Mouse (Mus musculus): ENCODE results near the gene Slc4a4. TPM values are rescaled to one million over a fixed set of nuclear protein-coding genes. Genes with fewer than 3 reads are reported as not detected.
"Not testable (repeated sequence)": the region's sequence is repeated elsewhere in the genome, so short reads cannot be mapped to it uniquely, and the experiment has no call there.

Gene Slc4a4
- total RNA-seq, 4 experiments from 2014 or later = 20.2 to 38.8 (median 23.6) TPM

DNA sequence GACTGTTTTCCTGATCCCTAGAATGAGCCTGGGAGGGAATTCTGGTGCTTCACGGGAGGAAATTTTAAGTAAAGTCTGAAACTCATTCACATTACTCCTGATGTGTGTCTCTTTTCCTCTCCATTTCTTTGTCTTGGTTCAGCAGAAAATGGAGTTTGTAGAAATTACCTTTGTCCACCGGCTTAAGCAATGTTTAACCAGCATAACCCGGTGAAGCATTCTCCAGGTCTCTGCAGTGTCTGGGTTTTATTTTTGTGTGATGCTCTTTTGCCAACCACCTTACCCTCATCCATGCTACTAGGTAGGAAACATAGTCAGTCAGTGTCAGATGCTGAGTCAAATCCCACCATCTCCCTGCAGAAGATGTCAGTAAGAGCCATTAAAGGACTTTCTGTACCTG is 183.4 kb downstream of the Slc4a4 start:
- no peak for DNase-seq (ENCODE audit: low spot score in 2 of 2)

DNA sequence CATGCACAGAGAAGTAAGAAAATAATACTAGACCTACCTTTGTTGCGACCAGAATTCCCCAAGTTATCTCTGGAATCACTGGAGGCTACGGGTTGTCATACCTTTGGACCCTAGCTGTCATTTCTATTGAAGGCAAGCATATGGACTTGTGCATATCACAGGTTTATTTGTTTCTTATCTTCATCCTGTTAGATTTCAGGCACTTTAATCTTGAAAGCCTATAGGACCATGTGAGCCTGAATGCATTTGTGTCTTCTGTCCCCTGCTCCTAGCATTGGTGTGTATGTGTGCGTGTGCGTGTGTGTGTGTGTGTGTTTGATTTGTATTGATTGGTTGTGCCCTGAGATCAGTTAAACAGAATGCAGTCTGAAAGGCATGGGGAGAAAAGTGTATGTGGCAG is 185.3 kb downstream of the Slc4a4 start:
- no peak for DNase-seq (ENCODE audit: low spot score in 2 of 2)

DNA sequence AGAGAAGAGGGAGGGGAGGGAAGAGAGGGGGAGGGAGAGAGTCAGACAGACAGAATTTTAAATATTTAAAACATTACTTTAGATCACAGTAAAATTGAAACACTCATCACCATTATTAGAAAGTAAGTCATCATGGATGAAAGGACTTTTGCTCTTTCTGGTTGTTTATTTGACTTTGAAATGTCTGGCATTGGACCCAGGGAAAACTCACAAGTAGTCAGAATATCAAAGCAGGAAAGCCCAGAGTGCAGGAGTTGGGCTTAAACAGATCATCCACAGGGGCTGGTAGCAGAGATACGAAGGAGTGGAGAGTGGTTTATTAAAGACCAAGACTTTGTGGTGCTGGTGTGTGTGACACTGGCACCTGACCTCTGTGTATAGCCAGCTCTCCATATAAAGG is 191.1 kb downstream of the Slc4a4 start:
- DNase-seq (ENCODE audit: low spot score in 2 of 2) = no peak

DNA sequence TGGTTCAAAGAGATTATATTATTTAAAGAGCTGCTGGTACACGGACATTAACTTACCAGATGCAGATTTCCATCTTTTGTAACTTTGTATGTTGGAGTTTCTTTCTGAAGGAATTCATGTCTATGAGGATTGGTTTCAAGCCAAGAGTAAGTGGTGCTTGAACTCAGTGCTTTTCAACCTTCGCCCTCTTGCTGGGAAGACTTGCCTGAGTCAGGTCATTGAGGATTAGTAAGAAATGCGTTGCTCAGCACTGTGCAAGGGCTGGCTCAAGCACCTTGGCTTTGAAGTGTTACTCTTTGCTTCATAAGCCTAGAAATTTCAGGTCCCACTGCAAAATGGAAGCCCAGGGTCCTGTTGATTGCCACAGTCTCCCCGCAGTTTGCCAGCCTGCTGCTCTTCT is 196.9 kb downstream of the Slc4a4 start:
- no peak for DNase-seq (ENCODE audit: low spot score in 2 of 2)

DNA sequence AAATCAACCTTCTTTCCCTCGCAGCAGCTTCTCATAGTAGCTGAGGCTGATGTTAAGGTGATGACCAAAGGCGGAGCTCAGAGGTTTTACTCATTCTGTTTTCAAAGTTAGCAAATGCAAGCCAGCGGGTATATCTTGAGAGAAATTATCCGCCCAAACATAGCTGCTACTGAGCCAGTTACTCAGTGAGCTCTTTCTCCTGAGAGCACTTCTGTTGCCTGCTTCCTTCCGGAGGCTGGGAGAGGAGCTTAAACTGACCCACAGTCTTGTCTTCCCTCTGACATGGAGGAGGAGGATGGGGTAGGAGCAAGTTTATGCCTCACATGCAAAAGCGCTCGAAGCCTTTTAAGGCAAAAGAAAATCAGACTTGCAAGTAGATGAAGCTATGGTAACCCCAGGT is 201.3 kb downstream of the Slc4a4 start:
- DNase-seq (ENCODE audit: low spot score in 2 of 2) = no peak

DNA sequence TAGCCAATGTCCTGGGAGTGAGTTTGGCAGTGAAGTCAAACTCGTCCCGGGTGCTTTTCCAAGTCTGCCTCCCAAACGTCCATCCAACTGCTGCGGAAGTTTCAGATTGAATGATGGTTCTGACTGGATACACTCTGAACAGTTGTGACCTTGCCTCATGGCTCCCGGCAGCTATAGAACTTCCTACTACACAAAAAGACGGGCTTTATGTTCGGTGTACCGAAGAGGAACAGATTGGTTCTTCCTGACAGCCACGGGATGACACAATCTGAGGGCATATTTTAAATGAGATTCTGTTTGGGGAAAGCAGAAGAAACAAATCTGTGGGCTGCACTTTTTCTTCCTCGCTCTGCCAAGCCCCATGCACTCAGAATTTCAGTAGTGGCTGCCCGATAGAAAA is 201.8 kb downstream of the Slc4a4 start:
- no peak for DNase-seq (ENCODE audit: low spot score in 2 of 2)

DNA sequence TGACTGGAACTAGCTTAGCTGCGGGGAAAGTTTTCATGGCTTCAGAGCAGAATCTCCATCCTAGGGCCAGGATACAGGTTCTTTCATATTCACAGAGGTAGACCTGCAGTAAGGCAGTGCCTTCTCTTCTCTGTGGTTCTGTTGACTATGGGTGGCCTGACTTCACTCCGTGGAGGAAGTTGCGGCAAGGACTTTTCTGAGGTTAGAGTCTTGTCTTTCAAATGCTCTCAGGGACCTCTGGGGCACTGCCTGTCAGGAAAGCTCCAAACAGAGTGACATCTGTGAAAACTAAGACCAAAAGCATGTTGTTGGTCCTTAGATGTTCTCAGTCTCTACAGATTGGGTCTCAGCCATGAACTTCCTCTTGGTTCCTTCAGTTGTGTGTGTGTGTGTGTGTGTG is 203.5 kb downstream of the Slc4a4 start:
- no peak for DNase-seq (ENCODE audit: low spot score in 2 of 2)

DNA sequence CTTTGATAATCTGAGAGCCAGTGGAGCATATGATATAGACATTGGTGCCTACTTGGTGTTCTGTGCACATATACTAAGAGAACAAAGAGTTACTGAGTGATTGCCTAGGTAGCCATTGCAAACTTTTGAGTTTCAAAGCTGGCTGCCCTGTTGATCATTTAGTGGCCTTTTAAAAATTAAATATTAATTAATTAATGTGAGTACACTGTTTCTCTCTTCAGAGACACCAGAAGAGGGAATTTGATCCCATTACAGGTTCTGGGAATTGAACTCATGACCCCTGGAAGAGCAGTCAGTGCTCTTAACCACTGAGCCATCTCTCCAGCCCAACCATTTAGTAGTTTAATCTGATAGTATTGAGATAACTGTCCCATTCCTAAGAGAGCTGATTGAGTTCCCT is 209.8 kb downstream of the Slc4a4 start:
- DNase-seq (ENCODE audit: low spot score in 2 of 2) = no peak

DNA sequence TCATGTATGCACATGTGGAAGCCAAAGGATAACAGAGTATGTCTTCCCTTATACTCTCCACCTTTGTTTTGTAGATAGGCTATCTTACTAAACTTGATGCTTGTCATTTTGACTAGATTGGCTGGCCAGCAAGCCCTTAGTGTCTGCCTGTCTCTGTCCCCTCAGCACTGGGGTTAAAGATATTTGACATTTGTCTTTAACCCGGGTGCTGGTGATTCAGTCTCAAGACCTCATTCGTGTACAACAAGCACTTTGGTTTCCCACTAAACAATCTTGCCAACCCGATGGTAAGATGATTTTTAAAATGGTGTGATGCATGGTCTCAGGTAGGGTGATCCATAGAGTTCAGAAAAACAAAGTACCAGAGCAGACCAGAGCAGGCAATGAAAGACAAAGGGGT is 210.7 kb downstream of the Slc4a4 start:
- DNase-seq (ENCODE audit: low spot score in 2 of 2) = no peak

DNA sequence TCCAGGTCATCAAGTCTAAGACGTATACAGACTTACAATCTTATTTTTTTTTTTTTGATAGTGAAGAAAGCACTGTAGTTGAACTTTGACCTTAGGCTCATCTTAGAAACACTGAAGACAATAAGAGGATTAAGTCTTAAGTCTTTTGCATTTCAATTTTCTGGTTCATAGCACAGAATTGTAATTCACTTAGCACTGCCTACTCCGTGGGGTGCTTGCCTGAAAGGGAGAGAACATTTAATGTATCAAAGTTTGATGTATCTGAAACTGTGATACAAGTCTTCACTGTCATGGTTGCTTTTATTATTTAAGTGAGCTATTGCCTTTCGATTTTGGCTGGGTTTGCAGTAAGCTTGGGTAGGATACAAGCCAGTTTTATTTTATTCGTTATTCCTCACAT is 211.5 kb downstream of the Slc4a4 start:
- no peak for DNase-seq (ENCODE audit: low spot score in 2 of 2)

DNA sequence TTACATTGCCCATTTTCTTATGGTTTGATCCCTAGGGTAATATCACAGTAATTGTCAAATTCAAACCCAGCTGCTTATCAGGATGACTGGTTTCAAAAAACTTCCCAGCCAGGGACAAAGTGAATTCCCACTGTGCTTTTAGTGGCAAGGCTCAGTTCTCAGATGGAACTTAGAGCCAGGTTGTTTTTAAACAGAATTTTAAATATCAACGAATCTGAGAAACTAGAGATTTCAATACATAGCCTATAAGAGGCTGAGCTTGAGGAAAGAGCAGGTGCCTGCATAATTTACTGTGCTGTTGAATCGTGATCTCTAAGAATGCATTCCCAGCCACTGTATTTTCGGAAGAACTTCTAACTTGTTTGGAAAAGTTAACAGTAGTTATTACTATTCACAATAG is 213.3 kb downstream of the Slc4a4 start:
- DNase-seq (ENCODE audit: low spot score in 2 of 2) = no peak

DNA sequence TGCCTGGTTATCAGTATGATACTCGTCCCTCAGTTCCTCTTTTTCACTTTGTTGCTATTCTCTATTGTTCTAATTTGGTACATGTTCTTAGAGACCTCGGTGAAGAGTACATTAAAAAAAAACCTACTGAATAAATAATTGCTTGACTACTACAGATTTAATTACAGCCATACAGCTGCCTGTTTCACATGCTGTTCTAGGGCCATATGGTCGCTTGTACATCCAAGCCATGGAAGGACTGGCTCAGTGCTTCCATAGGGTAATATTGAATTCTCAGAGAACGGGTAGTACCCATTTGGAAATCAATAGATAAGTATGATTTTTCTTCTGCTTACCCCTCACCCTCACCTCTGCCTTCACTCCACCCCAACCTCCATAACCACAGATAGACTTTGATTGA is 215.9 kb downstream of the Slc4a4 start:
- DNase-seq (ENCODE audit: low spot score in 2 of 2) = no peak

DNA sequence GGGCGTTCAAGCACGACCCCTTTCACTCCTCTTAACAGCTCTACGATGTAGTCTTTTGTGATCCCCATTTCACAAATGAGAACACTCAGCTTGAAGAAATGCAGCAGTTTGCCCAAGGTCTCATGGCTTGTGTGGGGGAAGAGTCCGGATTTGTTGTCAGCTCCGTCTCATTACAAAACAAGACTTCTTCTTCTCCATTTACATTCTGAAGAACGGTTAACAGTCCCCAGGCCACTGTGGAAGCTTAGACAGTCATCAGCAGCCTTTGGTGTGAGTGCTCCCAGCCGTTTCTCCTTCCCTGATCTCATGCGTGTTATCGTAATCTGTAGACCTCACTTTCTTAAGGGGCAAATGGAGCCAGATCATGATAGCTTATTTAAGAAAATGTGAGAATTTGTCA is 218.7 kb downstream of the Slc4a4 start:
- DNase-seq (ENCODE audit: low spot score in 2 of 2) = no peak

DNA sequence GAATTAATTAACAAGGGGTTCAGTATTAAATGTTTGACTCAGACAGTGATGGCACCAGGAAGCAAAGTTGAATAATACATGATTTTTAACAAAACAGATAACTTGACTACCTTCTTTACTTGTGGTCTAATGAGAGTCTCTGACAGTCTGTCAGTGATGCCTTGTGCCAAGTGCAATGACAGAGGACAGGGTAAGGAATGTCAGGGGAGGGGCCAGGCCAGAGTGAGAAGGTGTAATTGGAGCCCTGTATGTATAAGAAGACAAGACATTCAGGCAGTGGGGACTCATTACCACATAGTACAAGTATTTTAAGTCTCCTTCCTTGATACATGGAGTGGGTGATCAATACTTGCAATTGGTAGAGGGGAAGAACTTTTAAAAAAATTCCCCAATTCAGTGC is 219.6 kb downstream of the Slc4a4 start:
- no peak for DNase-seq (ENCODE audit: low spot score in 2 of 2)

DNA sequence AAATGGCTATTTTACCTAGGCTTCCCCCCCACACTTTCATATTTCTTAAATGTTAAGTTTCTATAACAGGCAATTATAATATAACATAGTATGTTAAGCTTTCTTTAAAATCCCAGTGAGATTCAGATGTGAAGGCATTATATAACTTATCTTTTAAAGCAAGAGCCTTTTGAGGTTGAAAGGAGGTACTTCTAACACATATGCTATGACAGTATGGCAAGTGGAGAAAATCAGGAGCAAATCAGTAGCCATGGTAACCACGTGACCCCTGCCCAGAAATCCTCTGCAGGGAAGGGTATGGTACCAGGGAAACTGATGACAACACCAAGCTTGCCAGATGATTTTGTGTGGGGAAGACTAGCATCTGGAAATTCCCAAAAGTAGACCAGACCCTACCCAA is 222.2 kb downstream of the Slc4a4 start:
- no peak for DNase-seq (ENCODE audit: low spot score in 2 of 2)

DNA sequence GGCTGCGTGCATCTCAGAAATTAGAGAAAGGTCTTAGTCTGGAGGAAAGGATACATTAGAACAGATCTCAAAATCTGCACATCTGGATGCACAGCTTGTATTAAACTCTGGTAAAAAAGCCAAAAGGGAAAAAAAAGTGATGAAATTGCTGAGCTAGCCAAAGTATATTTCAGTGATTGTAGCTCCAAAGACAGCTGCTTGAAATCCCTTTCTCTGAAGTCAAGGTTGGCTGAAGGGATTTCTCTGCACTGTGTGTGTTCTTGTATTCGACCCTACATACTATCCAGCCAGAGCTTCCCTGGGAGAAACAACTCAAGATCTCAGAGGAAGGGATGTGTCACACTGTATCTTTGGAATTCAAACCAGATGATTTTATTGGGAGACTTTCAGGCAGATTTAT is 223.2 kb downstream of the Slc4a4 start:
- DNase-seq (ENCODE audit: low spot score in 2 of 2) = no peak

DNA sequence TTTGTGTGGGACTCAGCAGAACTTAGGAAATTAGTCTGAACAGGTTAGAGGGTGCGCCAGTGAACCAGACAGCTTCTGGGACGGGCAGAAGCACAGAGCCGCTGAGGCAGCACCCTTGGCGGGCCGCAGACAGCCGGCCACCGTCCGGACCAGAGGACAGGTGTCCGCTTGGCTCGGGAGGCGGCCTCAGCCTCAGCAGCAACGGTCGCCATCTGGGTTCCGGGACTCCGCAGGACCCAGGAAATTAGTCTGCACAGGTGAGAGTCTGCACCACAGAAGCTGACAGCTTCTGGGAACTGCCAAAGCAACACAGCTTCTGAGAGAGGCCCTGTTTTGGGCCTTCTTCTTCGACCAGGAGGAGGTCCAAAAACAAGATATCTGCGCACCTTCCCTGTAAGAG is 225.4 kb downstream of the Slc4a4 start:
- DNase-seq (ENCODE audit: low spot score in 2 of 2) = not testable (repeated sequence)

DNA sequence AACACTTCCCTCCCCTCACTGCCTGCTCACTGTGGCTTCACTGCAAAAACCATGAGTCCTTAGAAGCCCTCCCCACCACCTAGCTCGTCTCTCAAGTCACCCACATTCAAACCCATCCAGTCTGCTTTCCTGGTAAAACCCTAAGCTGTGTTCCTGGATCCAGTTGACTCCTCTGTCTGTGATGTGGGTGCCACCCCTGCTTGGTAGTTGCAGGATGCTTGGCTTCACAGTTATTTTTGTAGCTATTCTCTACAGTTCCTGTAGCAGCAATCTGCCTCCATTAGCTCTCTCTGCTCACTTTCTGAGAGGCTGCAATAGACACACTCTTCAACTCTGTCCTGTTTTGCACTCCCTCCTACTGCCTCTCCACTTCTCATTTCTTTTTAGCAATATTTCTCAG is 234.3 kb downstream of the Slc4a4 start:
- no peak for DNase-seq (ENCODE audit: low spot score in 2 of 2)

DNA sequence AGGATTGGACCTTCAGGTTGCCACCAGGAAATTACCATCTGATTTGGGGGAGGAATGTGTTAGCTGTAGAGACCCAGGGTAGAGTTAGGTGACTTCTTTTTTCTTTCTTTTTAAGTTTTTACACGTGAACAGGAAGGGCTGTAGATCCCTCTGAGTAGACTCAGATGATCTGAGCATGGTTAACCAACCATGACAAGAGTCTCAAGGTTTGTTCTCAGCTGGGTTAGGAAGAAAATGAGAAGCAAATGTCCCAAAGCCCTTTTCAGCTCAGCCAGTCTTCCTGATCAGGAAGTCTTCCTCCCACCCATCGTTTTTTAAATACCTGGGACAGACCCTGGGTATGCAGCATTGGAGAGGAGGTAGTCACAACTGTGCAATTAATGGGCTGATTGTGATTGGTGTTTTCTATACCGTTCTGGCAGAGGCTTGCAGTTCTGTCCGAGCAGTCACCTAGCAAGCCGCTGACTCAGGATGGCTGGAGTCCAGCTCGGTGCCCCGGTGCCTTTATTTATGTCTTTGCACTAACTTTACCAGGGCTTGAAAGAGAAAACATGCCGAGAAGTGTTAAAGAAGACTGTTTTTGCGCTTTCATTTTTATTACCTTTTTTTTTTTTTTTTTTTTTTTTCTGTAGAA is 236.8 kb downstream of the Slc4a4 start:
- DNase-seq (ENCODE audit: low spot score in 2 of 2) = no peak

DNA sequence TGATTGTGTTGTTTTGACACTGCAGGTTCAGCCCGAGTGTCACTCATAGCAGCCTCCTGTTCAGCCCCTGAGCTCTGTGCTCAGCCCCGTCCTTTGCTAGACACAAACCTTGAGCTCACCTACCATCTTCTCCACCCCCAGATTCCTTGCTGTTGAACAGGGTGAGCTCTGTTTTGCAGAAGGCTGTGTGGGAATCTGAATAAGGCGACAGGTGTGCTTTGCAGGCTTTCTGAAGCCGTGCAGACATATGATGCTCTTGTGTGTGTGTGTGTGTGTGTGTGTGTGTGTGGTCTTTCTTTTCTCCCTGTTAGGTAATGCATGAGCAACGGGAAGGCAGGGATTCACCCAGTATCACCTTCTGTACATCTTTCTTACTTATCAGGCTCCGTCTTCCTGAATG is 241.6 kb downstream of the Slc4a4 start:
- no peak for DNase-seq (ENCODE audit: low spot score in 2 of 2)

DNA sequence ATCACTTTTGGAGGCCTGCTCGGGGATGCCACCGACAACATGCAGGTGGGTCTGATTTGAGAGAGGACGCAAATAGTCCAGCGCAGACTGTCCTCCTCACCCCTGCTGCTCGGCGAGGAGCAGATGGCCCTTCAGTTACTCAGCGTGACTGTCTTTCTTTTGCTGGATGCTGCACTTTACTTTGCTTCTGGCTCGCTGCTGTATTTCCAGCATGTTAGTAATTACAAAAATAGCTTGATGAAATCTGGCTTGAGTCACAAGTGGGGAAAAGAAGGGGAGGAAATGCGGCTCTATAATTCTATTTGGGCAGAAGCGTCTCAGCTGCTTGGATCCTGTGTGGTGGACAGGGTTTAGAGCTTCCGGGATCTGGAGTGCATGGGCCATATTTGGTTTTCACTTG is 249.2 kb downstream of the Slc4a4 start:
- DNase-seq (ENCODE audit: low spot score in 2 of 2) = no peak

DNA sequence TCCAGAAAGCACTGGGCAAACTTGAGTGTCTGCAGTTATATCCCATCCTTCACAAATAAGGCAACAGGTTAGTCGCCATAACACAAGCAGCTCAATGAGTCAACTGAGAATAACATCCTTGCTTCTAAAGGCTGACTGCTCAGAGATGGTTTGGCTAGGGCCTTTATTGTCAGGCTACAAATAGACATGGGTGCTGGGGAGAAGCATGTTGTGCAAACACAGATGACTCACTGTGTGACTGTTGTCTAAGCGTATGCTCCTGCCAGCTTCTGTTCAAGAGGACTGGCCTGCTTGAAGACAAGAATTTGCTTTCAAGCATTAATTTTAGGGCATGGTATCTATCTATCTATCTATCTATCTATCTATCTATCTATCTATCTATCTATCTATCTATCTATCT is 253.5 kb downstream of the Slc4a4 start:
- DNase-seq (ENCODE audit: low spot score in 2 of 2) = no peak

DNA sequence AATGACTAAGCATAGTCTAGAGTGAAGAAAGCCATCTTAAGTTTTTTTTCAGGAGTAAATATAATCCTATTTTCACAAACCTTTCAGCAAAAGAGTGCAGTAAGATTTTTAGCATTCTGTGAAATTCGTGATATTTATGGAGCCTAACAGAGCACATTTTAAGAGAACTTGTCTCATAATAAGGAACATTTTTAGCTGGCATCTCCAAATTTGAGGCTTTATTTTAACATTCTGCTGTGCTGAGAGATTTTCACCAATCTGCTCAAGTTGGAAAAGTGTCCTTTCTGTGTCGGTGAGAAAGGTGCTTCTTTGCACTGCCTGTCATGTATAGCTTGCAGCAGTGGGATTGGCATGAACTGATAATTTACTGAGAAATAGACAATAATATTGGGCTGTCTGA is 255.1 kb downstream of the Slc4a4 start:
- DNase-seq (ENCODE audit: low spot score in 2 of 2) = no peak

DNA sequence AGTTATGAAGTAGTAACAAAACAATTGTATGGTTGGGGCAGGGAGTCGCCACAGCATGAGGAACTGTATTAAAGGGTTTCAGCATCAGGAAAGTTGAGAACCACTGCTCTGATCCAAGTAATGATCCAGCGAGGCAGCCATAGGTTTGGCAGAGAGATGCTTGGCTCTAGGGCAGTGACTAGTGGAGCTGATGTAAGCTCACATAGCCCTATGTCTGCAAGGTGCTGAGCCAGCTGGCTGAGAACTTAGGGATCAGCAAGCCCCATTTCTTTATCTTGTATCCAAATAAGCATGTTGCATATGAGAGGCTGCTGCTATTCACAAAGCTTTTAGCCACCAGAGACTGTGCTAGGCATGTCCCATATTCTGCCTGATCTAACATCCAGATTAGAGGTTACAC is 259.7 kb downstream of the Slc4a4 start:
- DNase-seq (ENCODE audit: low spot score in 2 of 2) = peak in 1 of 2 experiments; percentile 22

All from gastrocnemius, adult 8-10 months (tissue).